Mouse (Mus musculus) ovary, adult 18-20 months (tissue): ENCODE measurements around the gene Dcun1d4.
"Not testable (repeated sequence)": the region's sequence is repeated elsewhere in the genome, so short reads cannot be mapped to it uniquely, and the experiment has no call there.

Experiments used
- DNase-seq: peaks from one replicate; pipeline ENCODE4 v3.0.0; 2022; ENCODE audit warnings: low spot score, mixed read lengths

The Dcun1d4 gene

DNA sequence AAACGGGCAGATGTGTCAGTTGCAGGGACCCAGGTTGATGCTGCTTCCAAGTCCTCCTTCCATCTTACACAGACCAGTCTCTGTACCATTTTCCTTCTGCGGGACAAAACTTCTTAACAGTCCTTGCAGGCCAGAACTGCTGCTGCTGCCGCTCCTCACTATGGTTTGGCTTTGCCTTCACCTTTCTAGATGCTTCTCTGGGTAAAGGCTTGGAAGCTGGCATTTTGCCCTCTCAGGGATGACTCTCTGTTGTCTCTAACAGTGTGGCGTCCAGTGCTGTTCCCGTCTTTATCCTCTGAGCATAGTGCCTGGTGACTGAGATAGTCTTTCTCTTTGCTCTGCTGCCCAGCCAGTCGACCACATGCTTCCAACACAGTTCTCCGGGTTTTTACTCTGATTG, 66.5 kb downstream of the Dcun1d4 start:
- no peak for DNase-seq

DNA sequence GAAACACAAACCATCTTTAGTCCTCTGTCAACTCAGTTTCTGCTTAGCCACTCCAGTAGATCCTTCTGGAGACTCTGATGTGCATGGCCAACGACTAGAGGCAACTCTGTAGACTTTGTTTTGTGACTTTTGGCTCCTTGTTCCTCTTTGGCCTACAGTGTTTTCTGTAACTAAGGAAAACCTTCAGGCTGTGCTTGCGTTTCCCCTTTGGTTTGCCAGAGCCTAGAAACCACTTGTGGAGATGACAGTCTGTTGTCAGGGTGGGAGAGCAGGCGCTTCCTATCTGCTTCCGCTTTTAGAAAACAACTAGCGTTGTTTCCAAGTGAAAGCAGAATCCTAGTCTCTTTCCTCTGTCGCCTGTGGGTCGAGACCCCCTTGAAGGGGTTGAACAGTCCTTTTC, 67.4 kb downstream of the Dcun1d4 start:
- DNase-seq = no peak

DNA sequence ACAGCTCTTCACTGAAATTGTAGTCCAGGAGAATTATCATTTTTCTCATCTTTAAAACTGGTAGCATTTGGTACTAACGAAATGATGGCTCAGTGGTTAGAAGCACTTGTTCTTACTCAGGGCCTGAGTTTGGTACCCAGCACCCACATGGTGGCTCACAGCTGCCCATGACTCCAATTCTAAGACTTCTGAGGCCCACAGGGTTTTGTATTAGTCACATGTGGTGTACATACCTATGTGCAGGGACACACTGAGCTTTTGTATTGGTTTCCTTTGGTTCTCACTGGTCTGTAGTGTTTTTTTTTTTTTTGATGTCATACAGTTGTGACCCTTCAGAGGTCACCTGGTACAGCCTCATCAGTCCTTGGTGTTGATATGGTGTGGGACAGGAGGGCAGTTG, 68.0 kb downstream of the Dcun1d4 start:
- DNase-seq = no peak

DNA sequence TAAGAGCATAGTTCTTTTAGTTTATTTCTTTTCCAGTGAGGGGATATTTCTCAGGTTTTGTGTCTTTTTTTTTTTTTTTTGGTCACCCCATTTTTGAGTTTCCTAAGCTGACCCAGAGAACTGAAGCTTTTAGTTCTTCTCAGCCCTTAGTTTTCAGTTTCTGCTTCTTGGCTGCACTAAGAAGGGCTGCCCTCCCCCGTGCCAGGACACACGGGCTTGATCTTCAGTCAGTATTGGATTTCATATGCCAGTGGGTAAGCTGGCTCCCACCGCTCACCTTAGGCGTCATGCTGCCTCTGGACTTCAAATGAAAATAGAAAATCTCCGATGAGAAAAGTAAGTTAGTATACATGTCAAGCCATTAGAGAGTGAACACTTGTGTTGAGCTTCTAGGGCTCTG, 71.0 kb downstream of the Dcun1d4 start:
- no peak for DNase-seq

DNA sequence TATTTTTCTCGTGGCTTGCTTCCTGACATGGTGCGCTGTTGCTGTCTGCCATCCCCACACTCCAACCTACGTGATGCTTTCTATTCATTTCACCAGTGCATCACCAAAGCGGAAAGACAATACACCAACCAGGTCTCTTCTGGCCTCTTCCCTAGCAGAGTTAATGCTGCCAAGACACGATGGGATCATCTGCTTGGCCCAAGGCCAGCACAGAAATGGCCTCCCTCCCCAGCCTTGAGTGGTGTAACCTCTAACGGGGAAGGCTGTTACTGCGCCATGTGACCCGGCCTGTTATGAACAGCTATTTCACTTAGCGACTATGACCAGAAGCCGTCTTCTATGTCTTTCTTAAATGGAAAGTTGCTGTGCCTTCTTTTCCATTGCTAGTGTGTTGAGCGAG, 73.1 kb downstream of the Dcun1d4 start:
- DNase-seq = no peak

DNA sequence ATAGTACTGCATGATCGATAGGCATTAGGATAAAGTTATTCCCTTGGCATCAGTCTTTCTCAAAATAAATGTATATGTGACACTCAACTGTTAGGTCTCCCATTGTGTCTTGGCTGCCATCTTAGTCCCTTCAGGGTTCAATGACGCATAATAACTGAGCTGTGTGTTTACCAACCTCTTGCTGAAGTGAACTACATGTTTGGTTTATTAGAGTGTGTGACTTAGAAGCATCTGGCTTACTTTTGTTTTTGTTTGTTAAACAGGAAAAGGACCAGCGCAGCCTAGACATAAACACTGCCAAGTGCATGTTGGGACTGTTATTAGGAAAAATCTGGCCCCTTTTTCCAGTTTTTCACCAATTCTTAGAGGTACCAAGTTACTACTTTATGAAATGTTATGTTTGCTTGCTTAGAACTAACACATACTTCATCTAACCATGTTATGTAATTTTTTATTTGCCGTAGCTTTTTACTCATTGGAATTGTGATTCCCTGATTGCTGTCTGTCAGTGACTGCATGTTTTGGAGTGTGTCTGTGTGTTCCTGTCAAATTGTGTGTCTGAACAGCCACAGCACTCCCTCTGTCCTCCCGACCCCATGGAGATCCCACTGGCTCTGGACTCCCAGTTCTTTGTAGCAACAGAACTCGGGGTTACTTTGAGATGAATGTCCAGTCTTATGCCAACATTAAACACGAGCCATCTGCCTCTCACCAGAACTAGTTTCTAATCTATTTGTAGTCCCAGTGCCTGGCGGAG, 74.5 kb downstream of the Dcun1d4 start:
- DNase-seq = no peak

DNA sequence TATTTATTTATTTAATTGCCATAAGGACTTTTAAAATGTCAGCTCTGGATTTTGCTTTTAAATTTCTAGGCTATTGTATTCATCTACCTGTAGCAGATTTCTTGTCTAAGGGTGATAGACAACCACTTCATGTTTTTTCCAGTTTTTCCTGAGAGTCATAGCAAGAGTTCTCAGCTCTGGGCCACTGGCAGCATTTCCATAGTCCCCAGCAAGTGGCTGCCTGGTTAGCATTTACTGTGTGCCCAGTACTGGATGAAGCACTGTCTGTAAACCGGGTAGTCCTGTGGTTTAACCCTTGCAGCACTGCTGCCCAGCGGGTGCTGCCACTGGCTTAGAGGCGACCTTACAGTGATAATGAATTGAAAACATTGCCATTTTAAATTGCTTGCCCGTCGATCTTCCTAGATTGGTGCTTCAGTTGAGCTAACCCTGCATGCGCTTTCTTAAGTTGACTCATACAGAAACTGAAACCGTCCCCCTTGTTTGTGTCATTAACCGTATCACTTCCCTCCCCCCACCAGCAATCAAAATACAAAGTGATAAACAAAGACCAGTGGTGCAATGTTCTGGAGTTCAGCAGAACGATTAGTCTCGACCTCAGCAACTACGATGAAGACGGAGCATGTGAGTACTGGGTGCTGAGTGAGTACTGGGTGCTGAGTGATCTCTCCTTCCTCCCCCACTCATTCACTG, 76.1 kb downstream of the Dcun1d4 start:
- no peak for DNase-seq

DNA sequence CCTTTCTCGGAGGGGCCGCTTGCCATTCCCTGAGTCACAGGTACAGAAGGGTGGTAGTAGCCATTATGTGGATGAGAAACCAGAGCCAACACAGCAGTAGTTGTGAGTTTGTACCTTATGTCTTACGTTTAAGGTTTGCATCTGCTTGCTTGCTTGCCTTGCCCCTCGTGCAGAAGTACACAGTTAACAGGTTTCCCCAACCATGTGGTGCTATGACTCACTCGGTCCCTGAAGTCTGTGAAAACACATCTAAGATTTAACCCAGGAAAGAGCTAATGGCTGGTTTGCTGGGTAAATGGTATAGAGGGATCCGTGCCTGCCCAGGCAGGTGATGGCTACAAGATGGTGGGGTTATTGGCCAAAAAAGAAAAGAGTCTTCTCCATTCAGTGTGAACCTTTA, 78.0 kb downstream of the Dcun1d4 start:
- DNase-seq = no peak

DNA sequence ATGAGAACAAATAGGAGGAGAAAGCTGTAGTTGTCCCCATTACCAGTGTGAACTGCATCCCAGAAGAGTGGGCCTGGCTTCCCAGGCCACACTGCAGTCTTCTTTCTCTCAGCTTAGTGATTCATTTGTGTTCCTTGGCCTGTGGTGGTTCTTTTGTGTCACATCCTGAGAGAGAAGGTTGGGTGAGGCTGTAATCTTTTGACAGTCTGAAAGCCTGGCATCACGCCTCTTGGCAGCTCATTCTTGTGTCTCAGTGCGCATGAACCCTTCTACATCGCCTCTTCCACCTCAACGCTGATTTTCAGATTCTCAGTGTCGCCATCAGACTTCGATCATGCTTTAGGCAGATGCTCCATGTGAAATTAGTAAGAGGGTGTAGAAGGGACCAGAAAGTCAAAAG, 83.2 kb downstream of the Dcun1d4 start:
- DNase-seq = no peak

DNA sequence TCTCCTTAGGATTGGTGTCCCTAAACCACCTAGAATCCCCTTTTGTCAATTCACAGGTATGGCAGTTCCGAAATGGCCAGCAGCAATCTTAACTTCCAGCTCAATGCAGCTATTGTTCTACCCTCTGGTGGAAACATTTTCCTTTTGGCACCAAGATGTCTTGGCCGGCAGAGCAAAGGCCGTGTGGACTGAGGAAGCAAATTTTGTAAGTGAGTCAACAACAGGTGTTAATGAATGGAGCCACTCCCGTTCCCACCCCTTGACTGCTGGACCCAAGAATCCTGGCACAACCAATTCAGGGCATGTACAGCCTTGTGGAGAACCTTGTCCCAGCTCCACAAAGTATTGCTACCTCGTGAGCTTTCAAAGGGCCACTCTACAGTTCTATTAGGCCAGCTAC, 85.3 kb downstream of the Dcun1d4 start:
- no peak for DNase-seq

DNA sequence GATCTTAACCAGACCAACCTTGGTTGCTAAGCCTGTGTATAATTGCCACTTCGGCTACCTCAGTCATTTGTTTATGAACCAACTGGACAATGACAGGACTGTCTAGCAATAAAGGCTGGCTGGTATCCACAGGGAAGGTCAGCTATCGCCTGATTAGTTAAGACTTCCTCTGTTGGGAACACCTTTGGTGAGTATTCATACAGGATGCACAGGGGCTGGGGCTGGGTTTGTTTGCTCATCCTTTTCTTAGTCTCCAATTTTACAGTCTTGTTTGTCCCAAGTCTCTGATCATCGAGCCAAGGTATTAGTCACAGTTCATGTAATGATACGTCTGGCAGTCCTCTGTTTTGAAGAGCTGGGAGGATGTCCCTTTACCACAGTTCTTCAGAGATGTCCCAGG, 86.1 kb downstream of the Dcun1d4 start:
- no peak for DNase-seq

DNA sequence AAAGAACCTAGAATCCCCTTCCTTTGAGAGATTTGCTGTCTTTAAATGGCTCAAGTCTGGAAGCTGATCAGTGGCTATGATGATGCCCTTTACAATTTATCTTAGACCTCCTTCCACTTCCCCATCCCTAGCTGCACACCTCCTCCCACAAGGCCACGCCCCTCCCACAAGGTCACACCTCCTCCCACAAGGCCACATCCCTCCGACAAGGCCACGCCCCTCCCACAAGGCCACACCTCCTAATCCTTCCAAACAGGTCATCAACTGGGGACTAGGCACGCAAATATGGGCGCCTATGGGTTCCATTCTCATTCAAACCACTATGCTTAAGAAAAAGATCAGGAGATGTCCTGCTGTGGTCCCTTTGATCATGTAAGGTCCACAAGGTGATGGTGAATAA, 88.4 kb downstream of the Dcun1d4 start:
- no peak for DNase-seq

DNA sequence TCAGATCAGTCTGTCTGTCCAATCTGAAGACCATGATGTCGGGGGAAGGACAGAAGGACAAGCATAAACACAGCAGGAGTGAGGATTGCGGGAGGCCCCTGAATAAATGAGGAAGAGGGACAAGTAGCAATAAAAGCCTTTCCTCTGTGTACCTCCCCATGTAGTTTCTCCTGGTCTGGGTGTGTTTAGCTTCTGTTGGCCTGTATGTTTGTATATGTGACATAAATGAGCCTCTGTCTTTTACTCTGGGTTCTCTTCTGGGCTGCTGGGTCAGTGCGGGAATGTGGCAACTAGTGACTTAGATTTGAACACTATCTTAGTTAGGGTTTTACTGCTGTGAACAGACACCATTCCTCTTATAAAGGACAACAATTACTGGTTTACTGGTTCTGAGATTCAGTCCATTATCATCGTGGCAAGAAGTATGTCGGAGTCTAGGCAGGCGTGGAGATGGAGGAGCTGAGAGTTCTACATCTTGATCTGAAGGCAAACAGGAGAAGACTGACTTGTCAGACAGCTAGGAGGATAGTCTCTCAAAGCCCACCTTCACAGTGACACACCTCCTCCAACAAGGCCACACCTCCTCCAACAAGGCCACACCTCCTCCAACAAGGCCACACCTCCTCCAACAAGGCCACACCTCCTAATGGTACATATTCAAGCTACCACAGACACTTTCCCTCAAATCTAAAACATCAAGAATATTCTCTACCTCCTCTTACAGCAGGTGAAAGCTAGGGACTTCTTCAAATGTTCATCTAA, 90.8 kb downstream of the Dcun1d4 start:
- DNase-seq = no peak

DNA sequence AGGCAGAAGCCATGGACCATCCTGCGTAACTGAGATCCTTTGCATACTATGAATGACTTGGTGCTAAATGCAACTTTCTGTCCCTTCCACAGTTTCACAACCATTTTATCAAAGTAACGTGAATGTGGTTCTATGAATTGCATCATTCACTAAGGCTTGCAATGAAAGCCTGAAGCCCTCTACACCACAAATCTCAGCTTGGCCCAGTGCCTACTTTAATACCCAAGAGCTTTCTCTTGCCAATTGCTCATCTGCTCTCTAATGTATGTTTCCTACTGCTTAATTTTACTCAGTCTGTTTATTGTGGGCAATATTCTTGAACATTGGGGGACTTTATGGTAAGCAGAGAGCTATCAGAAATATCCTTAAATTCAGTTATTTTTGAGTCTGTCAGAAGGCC, 92.0 kb downstream of the Dcun1d4 start:
- DNase-seq = no peak

DNA sequence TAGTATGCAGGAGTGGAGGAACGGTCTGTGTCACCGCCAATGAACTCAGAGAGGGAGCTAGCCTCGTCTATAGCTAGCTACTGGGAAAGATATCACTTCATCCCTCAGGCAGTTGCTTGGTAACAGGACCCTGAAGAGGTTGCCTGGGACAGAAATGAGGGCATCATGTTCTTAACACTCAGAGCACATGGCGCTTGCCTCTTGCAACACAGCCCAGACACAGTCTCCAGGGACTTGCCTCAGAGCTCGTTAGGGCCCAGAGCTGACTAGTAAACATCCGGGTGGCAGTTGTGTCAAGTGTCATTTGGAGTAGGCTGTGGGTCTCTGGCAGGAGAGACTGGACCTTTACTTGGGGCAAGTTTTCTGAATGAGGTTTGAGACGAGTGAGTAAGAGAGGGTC, 93.0 kb downstream of the Dcun1d4 start:
- no peak for DNase-seq

DNA sequence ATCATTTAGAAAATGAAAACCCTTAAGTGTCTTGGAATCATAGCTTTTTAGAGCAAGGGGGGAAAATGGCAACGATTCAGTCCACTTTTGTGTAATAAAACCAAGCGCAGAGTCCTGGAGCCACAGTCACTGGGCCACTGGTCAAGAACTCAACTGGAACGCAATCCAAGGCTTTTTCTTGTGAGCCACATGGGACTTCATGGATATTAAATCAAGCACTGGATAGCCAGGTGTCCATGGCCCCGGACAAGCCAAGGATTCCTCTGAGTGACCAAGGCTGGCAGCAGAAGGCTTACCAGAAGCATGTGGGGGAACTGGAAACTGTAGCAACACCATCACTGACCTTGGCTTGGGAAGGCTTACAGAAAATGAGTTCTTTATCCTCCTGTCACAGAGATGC, 93.8 kb downstream of the Dcun1d4 start:
- DNase-seq = no peak

DNA sequence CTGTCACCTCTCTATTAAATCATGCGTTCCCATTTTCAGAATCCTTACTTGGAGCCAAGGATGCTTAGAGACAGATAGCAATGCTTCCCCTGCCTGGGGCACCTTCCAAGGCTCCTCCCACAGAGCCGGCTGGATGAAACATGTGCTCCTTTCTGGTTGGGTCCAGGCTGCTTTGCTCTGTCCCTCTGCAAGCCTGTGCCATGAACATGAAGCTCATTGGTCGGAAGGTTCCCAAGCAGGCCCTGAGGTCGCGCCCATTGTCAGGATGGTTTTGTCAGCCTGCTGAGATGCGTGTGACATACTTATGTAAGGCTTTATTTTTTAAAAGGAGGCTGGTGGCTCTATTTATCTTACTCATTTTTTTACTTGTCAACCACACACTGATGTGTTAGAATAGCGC, 95.9 kb downstream of the Dcun1d4 start:
- DNase-seq = no peak

DNA sequence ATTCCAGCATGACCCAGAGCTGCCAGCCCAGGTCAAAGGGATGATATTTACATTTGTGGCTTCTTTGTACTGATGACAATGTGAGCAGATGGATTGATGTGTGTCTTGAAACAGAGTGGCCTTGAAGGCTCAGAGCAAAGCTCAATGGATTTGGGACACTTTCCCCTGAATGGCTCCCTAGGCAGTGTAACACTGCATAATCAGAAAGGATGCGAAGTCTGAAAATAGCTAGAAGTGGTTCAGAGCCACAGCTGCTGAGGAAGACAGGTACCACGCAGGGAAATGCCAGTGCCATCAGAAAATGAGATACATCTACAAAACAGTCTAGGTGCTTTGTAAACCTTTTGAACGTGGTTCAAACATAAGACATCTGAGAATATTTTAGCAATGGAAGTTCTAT, 97.3 kb downstream of the Dcun1d4 start:
- DNase-seq = no peak

DNA sequence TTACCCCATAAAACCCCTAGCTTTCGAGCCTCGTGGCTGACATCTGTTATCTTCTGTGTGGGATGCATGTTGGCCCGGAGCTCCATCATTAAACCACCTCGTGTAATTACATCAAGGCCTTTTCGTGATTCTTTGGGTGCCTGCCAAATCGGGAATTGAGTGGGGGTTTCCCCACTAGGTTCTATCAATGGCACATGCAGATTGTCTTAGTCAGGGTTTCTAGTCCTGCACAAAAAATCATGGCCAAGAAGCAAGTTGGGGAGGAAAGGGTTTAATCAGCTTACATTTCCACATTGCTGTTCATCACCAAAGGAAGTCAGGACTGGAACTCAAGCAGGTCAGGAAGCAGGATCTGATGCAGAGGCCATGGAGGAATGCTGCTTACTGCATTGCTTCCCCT, 103.2 kb downstream of the Dcun1d4 start:
- DNase-seq = not testable (repeated sequence)

DNA sequence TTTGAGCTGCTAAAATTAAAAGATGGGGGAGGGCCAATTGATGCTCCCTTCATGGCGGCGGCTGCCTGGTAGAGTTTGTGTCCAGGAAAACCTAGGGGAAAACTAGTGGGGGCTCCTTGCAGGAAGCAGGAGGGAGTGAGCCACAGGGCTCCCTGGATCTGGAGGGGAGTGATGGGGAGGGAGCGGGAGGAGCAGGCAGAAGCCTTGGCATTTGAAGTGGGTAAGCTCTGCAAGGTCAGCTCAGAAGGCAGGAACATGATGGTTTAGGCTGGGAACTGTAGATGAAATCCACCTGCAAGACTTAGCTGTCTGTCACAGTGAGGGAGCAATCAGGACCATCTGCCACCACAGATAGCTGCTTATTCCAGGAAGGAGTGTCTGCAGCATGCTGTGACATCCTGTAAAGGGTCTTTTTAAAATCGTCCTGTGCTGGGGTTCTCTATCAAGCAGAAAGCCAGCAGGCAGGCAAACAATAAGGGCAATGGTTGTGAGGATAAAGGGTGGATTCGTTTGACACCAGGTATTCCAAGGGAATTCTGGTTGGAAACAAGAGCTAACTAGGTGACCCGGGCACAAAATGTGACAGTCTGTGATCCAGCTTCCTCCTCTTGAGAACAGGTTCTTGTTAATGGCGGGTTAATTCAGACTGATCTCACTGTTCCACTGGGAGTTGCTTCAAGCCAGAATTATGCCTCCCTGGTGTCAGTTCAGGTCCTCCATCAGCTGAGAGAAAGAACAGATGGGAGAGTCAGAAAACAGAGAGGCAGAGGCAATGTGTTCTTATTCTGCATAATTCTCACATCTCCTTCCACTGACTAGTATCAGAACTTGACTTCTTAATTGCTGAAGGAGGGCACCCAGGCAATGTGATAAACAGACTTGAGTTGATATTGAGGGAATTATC, 104.7 kb downstream of the Dcun1d4 start:
- no peak for DNase-seq

DNA sequence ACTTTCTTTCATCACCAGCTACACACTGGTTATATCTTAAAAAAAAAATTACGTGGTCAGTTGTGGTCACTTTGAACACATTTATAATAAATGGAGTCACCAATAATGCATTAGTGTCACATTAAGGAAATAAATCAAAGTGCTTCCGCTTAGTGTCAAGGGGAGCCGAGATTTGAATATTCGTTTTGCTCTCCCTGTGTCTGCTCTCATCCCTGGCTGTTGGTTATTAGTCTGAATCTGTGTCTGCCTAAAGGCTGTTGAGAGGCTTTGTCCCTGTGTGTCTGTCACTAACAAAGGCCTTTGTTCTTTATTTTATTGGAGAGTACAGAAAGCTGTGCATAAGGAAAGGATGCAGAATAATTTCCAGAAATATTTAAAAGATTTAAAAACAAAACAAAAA, 105.8 kb downstream of the Dcun1d4 start:
- DNase-seq = no peak

DNA sequence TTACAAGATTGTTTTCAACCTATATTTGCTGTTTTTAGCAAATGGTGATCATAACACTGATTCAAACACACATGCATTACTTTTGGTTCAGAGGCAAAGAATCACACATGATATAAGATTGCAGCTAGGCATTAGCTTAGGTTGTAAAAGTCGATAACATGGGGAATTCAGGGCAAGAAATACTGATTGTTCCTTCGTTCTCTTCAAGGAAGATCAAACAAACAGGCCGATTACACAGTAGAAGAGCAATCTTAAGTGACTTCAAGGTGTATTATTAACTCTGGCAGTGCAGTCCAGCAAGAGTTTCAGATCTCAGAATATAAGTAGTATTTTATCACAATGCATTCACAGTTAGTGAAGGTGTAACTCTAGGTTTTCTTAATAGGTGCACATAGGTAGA, 106.3 kb downstream of the Dcun1d4 start:
- DNase-seq = no peak
